Mouse (Mus musculus): ENCODE measurements around the gene Mogat2. TPM values are rescaled to one million over a fixed set of nuclear protein-coding genes. Genes with fewer than 3 reads are reported as not detected.
A peak's percentile ranks its signal among the peaks of the same experiment; 100 is the strongest.

The Mogat2 gene
- total RNA-seq, 2 experiments from 2014 or later, result 0.49 TPM; not detected in 1

- no peak for DNase-seq (ENCODE audit: extremely low spot score in 1 of 2, low spot score in 2 of 2)
- intact Hi-C loops (cut with DNase I), result no loop called here
These were observed 62.8 kb downstream of the Mogat2 start for GRCm38 (mm10) chr7:99175666-99176065.

GRCm38 (mm10) chr7:99175118-99175517 lies 63.3 kb downstream of the Mogat2 start:
- no peak for DNase-seq (ENCODE audit: extremely low spot score in 1 of 2, low spot score in 2 of 2)
- intact Hi-C loops (cut with DNase I), result no loop called here

- intact Hi-C loops (cut with DNase I), result no loop called here
- no peak for DNase-seq (ENCODE audit: extremely low spot score in 1 of 2, low spot score in 2 of 2)
These were observed 64.4 kb downstream of the Mogat2 start for GRCm38 (mm10) chr7:99174006-99174405.

GRCm38 (mm10) chr7:99172898-99173297 lies 65.5 kb downstream of the Mogat2 start:
- intact Hi-C loops (cut with DNase I), result no loop called here
- peak in 1 of 2 experiments; percentile 27 for DNase-seq (ENCODE audit: extremely low spot score in 1 of 2, low spot score in 2 of 2)

GRCm38 (mm10) chr7:99171730-99172463 lies 66.5 kb downstream of the Mogat2 start:
- intact Hi-C loops (cut with DNase I), result no loop called here
- DNase-seq (ENCODE audit: extremely low spot score in 1 of 2, low spot score in 2 of 2), result peak in 1 of 2 experiments; percentile 29

GRCm38 (mm10) chr7:99170519-99170918 lies 67.9 kb downstream of the Mogat2 start:
- intact Hi-C loops (cut with DNase I), result no loop called here
- DNase-seq (ENCODE audit: extremely low spot score in 1 of 2, low spot score in 2 of 2), result no peak

GRCm38 (mm10) chr7:99169717-99170403 lies 68.6 kb downstream of the Mogat2 start:
- intact Hi-C loops (cut with DNase I), result no loop called here
- DNase-seq (ENCODE audit: extremely low spot score in 1 of 2, low spot score in 2 of 2), result peak in 1 of 2 experiments; percentile 13

Other genes with a start within 250 kb of the Mogat2 start
- gene Uvrag, start 97.5 kb downstream of the Mogat2 start, total RNA-seq (2021), result 10 to 100 TPM; 40.4 to 42.9 TPM
- 10 to 100 TPM; 91.8 to 94.0 TPM for gene Dgat2, start 55.9 kb downstream of the Mogat2 start, total RNA-seq (2021)
- gene Map6, start 28.8 kb upstream of the Mogat2 start, total RNA-seq (2021), result 100 to 1,000 TPM; 231 to 242 TPM
- gene Serpinh1, start 114.6 kb upstream of the Mogat2 start, total RNA-seq (2021), result 10 to 100 TPM; 46.7 to 49.4 TPM
- gene Gdpd5, start 142.8 kb upstream of the Mogat2 start, total RNA-seq (2021), result 10 to 100 TPM; 34.2 to 35.5 TPM
- 1 to 10 TPM; 1.4 to 2.6 TPM for gene Klhl35, start 227.4 kb upstream of the Mogat2 start, total RNA-seq (2021)
- 100 to 1,000 TPM; 266 to 286 TPM for gene Rps3, start 245.1 kb upstream of the Mogat2 start, total RNA-seq (2021)

All from left cerebral cortex, postnatal 10 days (tissue).